Mouse (Mus musculus) spleen, adult 2 months (tissue): ENCODE measurements around the gene Chil1.

Source experiments
- CTCF ChIP-seq: fragments of 200-500 bp; IDR thresholded peaks from 2 replicates; pipeline ENCODE4 v1.5.1; 2011; ENCODE audit warnings: mild to moderate bottlenecking, inconsistent platforms; ENCODE audit not compliant: insufficient read depth, insufficient read length, insufficient replicate concordance; ENCODE audit errors: extremely low read depth
- POLR2A ChIP-seq: fragments of 200-500 bp; IDR thresholded peaks from 2 replicates; pipeline ENCODE4 v1.6.1; 2011; ENCODE audit warnings: low read depth, low read length, inconsistent platforms

- TF ChIP-seq CTCF (peak; percentile 49; the same call in 1 of the 2 replicates), POLR2A (no peak)
Measured at GRCm38 (mm10) chr1:134151655-134152412, 30.1 kb upstream of the Chil1 start.
